Mouse (Mus musculus): ENCODE results near the gene Tspan4. TPM values are rescaled to one million over a fixed set of nuclear protein-coding genes. Genes with fewer than 3 reads are reported as not detected.

The Tspan4 gene
- polyA plus RNA-seq, 1 experiment from 2014 or later: 78.2 TPM

- H3K4me3 ChIP-seq (ENCODE audit: low read depth, low read length): no peak overlapping the region
- ATAC-seq (replicated peaks; ENCODE audit: low FRiP score): peak; percentile 74
- H3K9me3 ChIP-seq (ENCODE audit: control insufficient read depth, low read length): no peaks in the 10 kb centered on the region
- H3K27ac ChIP-seq (ENCODE audit: low read depth, low read length): no peak overlapping the region
- peaks cover 14% of the 10 kb centered on the region for H3K36me3 ChIP-seq (ENCODE audit: control insufficient read depth, insufficient read depth, low read length)
- 63% methylated on average over 6 of the region's 6 CpGs for WGBS
- H3K4me2 ChIP-seq: no peak overlapping the region
- H3K27me3 ChIP-seq (replicated peaks; ENCODE audit: control insufficient read depth, insufficient read depth, low read length): no peaks in the 10 kb centered on the region
- H3K4me1 ChIP-seq (replicated peaks; ENCODE audit: control insufficient read depth, insufficient read depth, low read length): no peaks in the 10 kb centered on the region
- DNase-seq (ENCODE audit: low spot score): peak; percentile 60
- no peak overlapping the region for H3K9ac ChIP-seq (ENCODE audit: low read depth, low read length)
Measured at GRCm38 (mm10) chr7:141524760-141525579, 49.9 kb downstream of the Tspan4 start.

DNA sequence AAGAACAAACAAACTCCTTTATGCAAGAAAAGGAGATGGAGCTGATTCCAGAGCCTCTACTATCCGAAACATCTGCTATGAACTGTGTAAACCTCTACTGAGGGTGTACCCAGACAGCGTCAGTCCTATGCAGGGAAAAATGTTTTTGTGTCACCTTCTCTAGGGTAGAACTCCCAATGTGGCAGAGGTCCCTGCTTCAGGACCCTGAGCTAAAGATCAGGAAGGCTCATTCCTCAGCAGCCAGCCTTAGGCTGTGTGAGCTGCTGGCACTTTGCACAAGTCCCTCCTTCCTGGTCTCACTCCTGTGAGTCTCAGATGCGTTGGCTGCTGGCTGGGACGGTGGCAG lies 50.5 kb downstream of the Tspan4 start:
- 87% methylated on average over 4 of the region's 4 CpGs for WGBS
- H3K27me3 ChIP-seq (replicated peaks; ENCODE audit: control insufficient read depth, insufficient read depth, low read length): no peaks in the 10 kb centered on the region
- H3K4me2 ChIP-seq: no peak overlapping the region
- H3K4me1 ChIP-seq (replicated peaks; ENCODE audit: control insufficient read depth, insufficient read depth, low read length): no peaks in the 10 kb centered on the region
- peaks cover 16% of the 10 kb centered on the region for H3K36me3 ChIP-seq (ENCODE audit: control insufficient read depth, insufficient read depth, low read length)
- no peak overlapping the region for H3K27ac ChIP-seq (ENCODE audit: low read depth, low read length)
- H3K9me3 ChIP-seq (ENCODE audit: control insufficient read depth, low read length): no peaks in the 10 kb centered on the region
- DNase-seq (ENCODE audit: low spot score) (no peak), ATAC-seq (replicated peaks; ENCODE audit: low FRiP score) (peak; percentile 30; the same call in 1 of the 2 replicates)
- H3K9ac ChIP-seq (ENCODE audit: low read depth, low read length): no peak overlapping the region
- no peak overlapping the region for H3K4me3 ChIP-seq (ENCODE audit: low read depth, low read length)

DNA sequence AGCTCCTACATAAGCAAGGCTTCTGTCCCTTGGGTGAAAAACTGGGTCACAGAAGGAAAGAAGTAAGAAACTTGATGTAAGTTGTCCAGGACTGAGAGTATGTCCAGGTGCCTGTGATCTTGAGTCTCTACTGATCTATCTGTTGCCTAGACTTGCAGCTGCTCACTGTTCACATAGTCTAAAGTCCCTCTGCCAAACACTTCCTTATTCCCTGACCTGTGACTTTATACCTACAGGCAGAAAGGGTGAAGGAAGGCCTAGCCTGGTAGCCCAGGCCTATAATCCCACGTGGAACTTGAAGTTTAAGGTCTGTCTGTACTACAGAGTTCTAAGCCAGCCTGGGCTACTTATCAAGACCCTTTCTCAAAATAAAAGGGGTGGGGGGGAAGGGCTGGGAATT lies 60.5 kb downstream of the Tspan4 start:
- H3K27me3 ChIP-seq (replicated peaks; ENCODE audit: control insufficient read depth, insufficient read depth, low read length): no peaks in the 10 kb centered on the region
- no peaks in the 10 kb centered on the region for H3K9me3 ChIP-seq (ENCODE audit: control insufficient read depth, low read length)
- no peak overlapping the region for H3K27ac ChIP-seq (ENCODE audit: low read depth, low read length)
- ATAC-seq (replicated peaks; ENCODE audit: low FRiP score) (no peak), DNase-seq (ENCODE audit: low spot score) (no peak)
- H3K4me3 ChIP-seq (ENCODE audit: low read depth, low read length): no peak overlapping the region
- H3K4me2 ChIP-seq: no peak overlapping the region
- WGBS: 65% methylated on average over 1 of the region's 1 CpGs
- H3K36me3 ChIP-seq (ENCODE audit: control insufficient read depth, insufficient read depth, low read length): peaks cover 2% of the 10 kb centered on the region; the same call in 1 of the 2 replicates
- no peak overlapping the region for H3K9ac ChIP-seq (ENCODE audit: low read depth, low read length)
- H3K4me1 ChIP-seq (replicated peaks; ENCODE audit: control insufficient read depth, insufficient read depth, low read length): peaks cover 17% of the 10 kb centered on the region

- peak overlapping the region; percentile 44 for H3K27ac ChIP-seq (ENCODE audit: low read depth, low read length)
- 11% methylated on average over 18 of the region's 18 CpGs for WGBS
- peak overlapping the region; percentile 91 for H3K4me2 ChIP-seq
- peak overlapping the region; percentile 65 for H3K4me3 ChIP-seq (ENCODE audit: low read depth, low read length)
- ATAC-seq (replicated peaks; ENCODE audit: low FRiP score) (peak; percentile 6; the same call in 1 of the 2 replicates), DNase-seq (ENCODE audit: low spot score) (no peak)
- H3K9me3 ChIP-seq (ENCODE audit: control insufficient read depth, low read length): no peaks in the 10 kb centered on the region
- no peaks in the 10 kb centered on the region for H3K27me3 ChIP-seq (replicated peaks; ENCODE audit: control insufficient read depth, insufficient read depth, low read length)
- no peaks in the 10 kb centered on the region for H3K36me3 ChIP-seq (ENCODE audit: control insufficient read depth, insufficient read depth, low read length)
- H3K4me1 ChIP-seq (replicated peaks; ENCODE audit: control insufficient read depth, insufficient read depth, low read length): peaks cover 24% of the 10 kb centered on the region
- H3K9ac ChIP-seq (ENCODE audit: low read depth, low read length): peak overlapping the region; percentile 74
Measured at GRCm38 (mm10) chr7:141538852-141539555, 64.0 kb downstream of the Tspan4 start.

GRCm38 (mm10) chr7:141539556-141540311 lies 64.7 kb downstream of the Tspan4 start, which contains the start of gene Chid1:
TSS of gene Chid1 (minus strand) at chr7:141539857.
- DNase-seq (ENCODE audit: low spot score) (peak; percentile 99), ATAC-seq (replicated peaks; ENCODE audit: low FRiP score) (peak; percentile 96)
- Histone ChIP-seq H3K36me3 (ENCODE audit: control insufficient read depth, insufficient read depth, low read length) (no peaks in the 10 kb centered on the region), H3K4me2 (peak within 1 kb of the TSS; percentile 91), H3K4me3 (ENCODE audit: low read depth, low read length) (peak within 1 kb of the TSS; percentile 65), H3K9me3 (ENCODE audit: control insufficient read depth, low read length) (no peaks in the 10 kb centered on the region), H3K27ac (ENCODE audit: low read depth, low read length) (peak within 1 kb of the TSS; percentile 76), H3K9ac (ENCODE audit: low read depth, low read length) (peak within 1 kb of the TSS; percentile 74), H3K4me1 (replicated peaks; ENCODE audit: control insufficient read depth, insufficient read depth, low read length) (peaks cover 24% of the 10 kb centered on the region), H3K27me3 (replicated peaks; ENCODE audit: control insufficient read depth, insufficient read depth, low read length) (no peaks in the 10 kb centered on the region)
- under 1% methylated on average over 46 of the region's 46 CpGs for WGBS

- no peaks in the 10 kb centered on the region for H3K9me3 ChIP-seq (ENCODE audit: control insufficient read depth, low read length)
- H3K9ac ChIP-seq (ENCODE audit: low read depth, low read length): peak overlapping the region; percentile 72
- no peaks in the 10 kb centered on the region for H3K36me3 ChIP-seq (ENCODE audit: control insufficient read depth, insufficient read depth, low read length)
- H3K4me3 ChIP-seq (ENCODE audit: low read depth, low read length): peak overlapping the region; percentile 65
- H3K27ac ChIP-seq (ENCODE audit: low read depth, low read length): peak overlapping the region; percentile 76
- DNase-seq (ENCODE audit: low spot score) (no peak), ATAC-seq (replicated peaks; ENCODE audit: low FRiP score) (peak; percentile 59)
- 39% methylated on average over 13 of the region's 13 CpGs for WGBS
- H3K4me1 ChIP-seq (replicated peaks; ENCODE audit: control insufficient read depth, insufficient read depth, low read length): peaks cover 24% of the 10 kb centered on the region
- no peaks in the 10 kb centered on the region for H3K27me3 ChIP-seq (replicated peaks; ENCODE audit: control insufficient read depth, insufficient read depth, low read length)
- peak overlapping the region; percentile 91 for H3K4me2 ChIP-seq
Measured at GRCm38 (mm10) chr7:141540312-141541081, 65.5 kb downstream of the Tspan4 start.

GRCm38 (mm10) chr7:141541681-141542080 lies 66.6 kb downstream of the Tspan4 start:
- Histone ChIP-seq H3K27me3 (replicated peaks; ENCODE audit: control insufficient read depth, insufficient read depth, low read length) (no peaks in the 10 kb centered on the region), H3K9me3 (ENCODE audit: control insufficient read depth, low read length) (no peaks in the 10 kb centered on the region), H3K27ac (ENCODE audit: low read depth, low read length) (no peak overlapping the region), H3K4me2 (no peak overlapping the region), H3K4me3 (ENCODE audit: low read depth, low read length) (no peak overlapping the region), H3K4me1 (replicated peaks; ENCODE audit: control insufficient read depth, insufficient read depth, low read length) (peaks cover 24% of the 10 kb centered on the region), H3K9ac (ENCODE audit: low read depth, low read length) (no peak overlapping the region), H3K36me3 (ENCODE audit: control insufficient read depth, insufficient read depth, low read length) (no peaks in the 10 kb centered on the region)
- ATAC-seq (replicated peaks; ENCODE audit: low FRiP score) (no peak), DNase-seq (ENCODE audit: low spot score) (no peak)
- WGBS: 79% methylated on average over 4 of the region's 4 CpGs

DNA sequence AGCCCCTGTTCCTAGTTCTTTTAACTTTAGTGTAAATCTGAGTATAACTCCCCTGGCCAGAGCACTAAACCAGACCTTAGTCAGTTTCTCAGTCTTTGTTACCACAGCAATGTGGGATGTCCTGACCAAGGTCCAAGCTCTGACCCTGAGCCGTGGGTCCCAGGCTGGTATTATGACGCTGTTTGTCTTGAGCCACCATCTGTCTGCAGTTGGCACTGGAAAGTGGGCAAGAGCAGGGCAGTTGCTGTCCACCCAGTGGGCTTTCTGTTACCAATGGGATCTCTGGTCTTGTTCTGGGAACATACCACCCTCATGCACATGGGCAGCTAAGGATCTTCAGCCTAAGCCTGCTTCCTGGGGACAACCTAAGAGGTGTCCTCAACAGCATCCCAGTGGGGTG lies 67.5 kb downstream of the Tspan4 start:
- no peak for ATAC-seq (replicated peaks; ENCODE audit: low FRiP score)
- WGBS: 81% methylated on average over 2 of the region's 2 CpGs

More for the DNA sequence above, 67.5 kb downstream of the Tspan4 start:
- H3K9me3 ChIP-seq (ENCODE audit: control insufficient read depth, low read length): no peaks in the 10 kb centered on the region
- no peak overlapping the region for H3K4me3 ChIP-seq (ENCODE audit: low read depth, low read length)
- H3K27me3 ChIP-seq (replicated peaks; ENCODE audit: control insufficient read depth, insufficient read depth, low read length): no peaks in the 10 kb centered on the region
- no peak overlapping the region for H3K4me2 ChIP-seq
- H3K9ac ChIP-seq (ENCODE audit: low read depth, low read length): no peak overlapping the region
- no peaks in the 10 kb centered on the region for H3K36me3 ChIP-seq (ENCODE audit: control insufficient read depth, insufficient read depth, low read length)
- DNase-seq (ENCODE audit: low spot score): no peak
- no peak overlapping the region for H3K27ac ChIP-seq (ENCODE audit: low read depth, low read length)
- peaks cover 24% of the 10 kb centered on the region for H3K4me1 ChIP-seq (replicated peaks; ENCODE audit: control insufficient read depth, insufficient read depth, low read length)
